Mouse (Mus musculus): ENCODE measurements at regions not wholly inside any gene's neighbourhood (a gene's known extent, or its start where the extent isn't known, plus 50 kb on each side); places are given as distances from the start of the nearest gene placed in this dataset.
A peak's percentile ranks its signal among the peaks of the same experiment; 100 is the strongest.
"Not testable (repeated sequence)": the region's sequence is repeated elsewhere in the genome, so short reads cannot be mapped to it uniquely, and the experiment has no call there.

DNA sequence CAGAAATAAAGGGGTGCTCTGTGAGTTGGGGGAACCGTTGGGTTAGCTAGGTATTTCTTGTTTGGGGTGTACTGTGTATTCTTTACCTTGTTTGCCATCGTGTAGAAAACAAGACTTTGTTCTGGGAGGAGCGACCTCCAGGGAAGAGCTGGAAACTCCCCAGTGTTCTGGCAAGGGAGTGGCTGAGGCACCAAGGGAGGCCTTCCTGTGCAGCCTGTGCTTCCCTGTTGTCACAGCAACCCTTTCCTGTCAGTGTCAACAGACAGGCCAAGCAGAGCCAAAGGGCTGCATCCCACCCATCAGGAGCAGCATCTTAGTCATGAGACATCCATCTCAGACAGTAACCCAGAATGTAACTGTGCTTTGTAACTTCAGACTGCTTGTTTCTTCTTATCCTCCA is 111.2 kb upstream of the Cnksr3 start:
- WGBS: 33% methylated on average over 3 of the region's 3 CpGs
- no peak overlapping the region for H3K4me3 ChIP-seq (ENCODE audit: low read depth, low read length)
- H3K9me3 ChIP-seq (ENCODE audit: control insufficient read depth, low read depth, low read length): no peaks in the 10 kb centered on the region
- no peak for ATAC-seq (ENCODE audit: insufficient number of reproducible peaks, insufficient read depth, low FRiP score, low read depth)
- H3K27ac ChIP-seq (ENCODE audit: low read length): no peak overlapping the region
- H3K27me3 ChIP-seq (ENCODE audit: control insufficient read depth, insufficient read depth, low read length): no peaks in the 10 kb centered on the region
- H3K36me3 ChIP-seq (ENCODE audit: control insufficient read depth, insufficient read depth, low read length): no peaks in the 10 kb centered on the region
- H3K9ac ChIP-seq (replicated peaks; ENCODE audit: low read depth, low read length): no peak overlapping the region
- H3K4me1 ChIP-seq (ENCODE audit: control insufficient read depth, insufficient read depth, low read length): no peaks in the 10 kb centered on the region
- H3K4me2 ChIP-seq (replicated peaks; ENCODE audit: low read depth, low read length): no peak overlapping the region

DNA sequence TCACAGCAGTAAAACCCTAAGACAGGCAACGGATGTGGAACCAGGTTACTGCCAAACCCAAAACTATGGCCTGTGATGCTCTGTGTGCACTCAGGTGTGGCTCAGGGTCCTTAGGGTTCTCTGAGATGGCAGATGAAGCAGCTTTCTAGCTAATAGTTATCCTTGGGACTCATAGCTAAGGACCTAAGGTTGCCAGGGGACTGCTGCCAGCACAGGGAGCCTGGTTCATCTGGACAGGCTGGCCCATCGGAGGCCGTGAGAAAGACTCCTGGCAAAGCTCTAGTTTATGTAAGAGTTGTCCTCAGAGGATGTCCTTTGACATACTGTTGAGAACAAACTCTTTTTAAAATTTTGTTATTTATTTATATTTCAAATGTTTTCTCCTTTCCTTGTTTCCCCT is 97.9 kb upstream of the Cnksr3 start:
- 96% methylated on average over 3 of the region's 3 CpGs for whole genome bisulfite sequencing
- no peaks in the 10 kb centered on the region for H3K9me3 ChIP-seq (ENCODE audit: control insufficient read depth, low read depth, low read length)

DNA sequence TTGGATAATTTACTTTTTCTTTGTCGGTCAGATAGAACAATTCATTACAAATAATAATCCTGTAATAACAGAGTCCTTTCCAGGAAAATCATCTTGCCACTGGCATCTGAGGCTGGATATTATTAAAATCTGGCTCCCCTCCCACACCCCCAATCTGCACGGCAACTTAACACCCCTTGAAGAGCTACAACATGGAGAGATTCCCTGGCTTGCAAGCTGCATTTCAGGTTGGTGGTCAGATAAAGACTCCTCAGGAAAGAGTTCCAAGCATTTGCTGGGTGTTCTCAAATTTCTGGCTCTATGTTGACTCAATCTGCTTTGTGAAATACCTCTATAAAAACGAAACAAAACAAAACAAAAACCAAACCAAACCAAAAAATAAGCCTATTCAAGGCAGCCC is 93.8 kb upstream of the Cnksr3 start:
- H3K4me1 ChIP-seq (ENCODE audit: control insufficient read depth, insufficient read depth, low read length); H3K27ac ChIP-seq (ENCODE audit: low read length); H3K4me3 ChIP-seq (ENCODE audit: low read depth, low read length); H3K36me3 ChIP-seq (ENCODE audit: control insufficient read depth, insufficient read depth, low read length); H3K4me2 ChIP-seq (replicated peaks; ENCODE audit: low read depth, low read length); ATAC-seq (ENCODE audit: insufficient number of reproducible peaks, insufficient read depth, low FRiP score, low read depth); H3K27me3 ChIP-seq (ENCODE audit: control insufficient read depth, insufficient read depth, low read length); H3K9me3 ChIP-seq (ENCODE audit: control insufficient read depth, low read depth, low read length); H3K9ac ChIP-seq (replicated peaks; ENCODE audit: low read depth, low read length): not testable (repeated sequence)
- 50% methylated on average over 3 of the region's 3 CpGs for WGBS

More for the DNA sequence above, 97.9 kb upstream of the Cnksr3 start:
- no peak overlapping the region for H3K27ac ChIP-seq (ENCODE audit: low read length)
- no peaks in the 10 kb centered on the region for H3K4me1 ChIP-seq (ENCODE audit: control insufficient read depth, insufficient read depth, low read length)
- no peak overlapping the region for H3K4me2 ChIP-seq (replicated peaks; ENCODE audit: low read depth, low read length)
- no peak overlapping the region for H3K9ac ChIP-seq (replicated peaks; ENCODE audit: low read depth, low read length)
- no peaks in the 10 kb centered on the region for H3K36me3 ChIP-seq (ENCODE audit: control insufficient read depth, insufficient read depth, low read length)
- no peaks in the 10 kb centered on the region for H3K27me3 ChIP-seq (ENCODE audit: control insufficient read depth, insufficient read depth, low read length)
- no peak for ATAC-seq (ENCODE audit: insufficient number of reproducible peaks, insufficient read depth, low FRiP score, low read depth)
- H3K4me3 ChIP-seq (ENCODE audit: low read depth, low read length): no peak overlapping the region

DNA sequence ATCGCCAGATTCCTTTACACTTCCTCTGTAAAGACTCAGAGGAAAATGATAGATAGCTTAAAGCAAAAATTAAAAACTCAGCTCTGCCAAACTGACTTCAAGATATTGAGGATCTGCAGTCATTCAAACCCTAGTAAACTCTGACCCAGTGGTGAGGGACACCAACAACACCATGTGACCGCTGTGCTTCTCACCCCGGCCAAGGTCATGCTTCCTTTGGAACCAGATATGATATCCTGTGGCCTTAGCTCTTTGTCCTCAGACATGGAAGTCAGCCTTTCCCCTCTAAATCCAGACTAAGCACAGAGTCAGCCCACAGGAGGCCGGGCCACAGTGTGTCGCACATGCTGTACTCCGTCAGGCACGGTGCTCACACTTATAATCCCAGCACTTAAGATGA is 86.3 kb upstream of the Cnksr3 start:
- H3K27ac ChIP-seq (ENCODE audit: low read length): no peak overlapping the region
- ATAC-seq (ENCODE audit: insufficient number of reproducible peaks, insufficient read depth, low FRiP score, low read depth): no peak
- no peaks in the 10 kb centered on the region for H3K36me3 ChIP-seq (ENCODE audit: control insufficient read depth, insufficient read depth, low read length)
- no peaks in the 10 kb centered on the region for H3K9me3 ChIP-seq (ENCODE audit: control insufficient read depth, low read depth, low read length)
- no peaks in the 10 kb centered on the region for H3K27me3 ChIP-seq (ENCODE audit: control insufficient read depth, insufficient read depth, low read length)
- WGBS: 91% methylated on average over 7 of the region's 7 CpGs
- no peak overlapping the region for H3K9ac ChIP-seq (replicated peaks; ENCODE audit: low read depth, low read length)
- no peak overlapping the region for H3K4me2 ChIP-seq (replicated peaks; ENCODE audit: low read depth, low read length)
- H3K4me3 ChIP-seq (ENCODE audit: low read depth, low read length): no peak overlapping the region
- no peaks in the 10 kb centered on the region for H3K4me1 ChIP-seq (ENCODE audit: control insufficient read depth, insufficient read depth, low read length)

DNA sequence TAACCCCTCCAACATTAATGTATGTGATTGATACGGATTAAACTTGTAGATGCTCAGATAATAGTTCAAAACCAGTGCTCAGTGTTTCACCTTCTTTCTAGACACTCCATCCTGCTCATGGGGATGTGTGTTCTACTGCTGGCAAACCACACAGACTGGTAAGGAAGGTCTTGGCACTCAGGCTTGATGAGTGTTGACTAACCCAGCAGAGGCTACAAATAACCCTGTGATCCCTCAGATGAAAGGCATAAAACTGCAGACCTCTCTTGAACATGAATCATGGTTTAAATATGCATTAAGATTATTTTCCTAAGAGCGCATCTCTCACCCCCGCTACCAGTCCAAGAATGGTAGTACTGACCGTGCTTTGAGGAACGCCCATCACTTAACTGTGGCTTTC is 83.9 kb upstream of the Cnksr3 start:
- 90% methylated on average over 5 of the region's 5 CpGs for WGBS
- no peak for ATAC-seq (ENCODE audit: insufficient number of reproducible peaks, insufficient read depth, low FRiP score, low read depth)

DNA sequence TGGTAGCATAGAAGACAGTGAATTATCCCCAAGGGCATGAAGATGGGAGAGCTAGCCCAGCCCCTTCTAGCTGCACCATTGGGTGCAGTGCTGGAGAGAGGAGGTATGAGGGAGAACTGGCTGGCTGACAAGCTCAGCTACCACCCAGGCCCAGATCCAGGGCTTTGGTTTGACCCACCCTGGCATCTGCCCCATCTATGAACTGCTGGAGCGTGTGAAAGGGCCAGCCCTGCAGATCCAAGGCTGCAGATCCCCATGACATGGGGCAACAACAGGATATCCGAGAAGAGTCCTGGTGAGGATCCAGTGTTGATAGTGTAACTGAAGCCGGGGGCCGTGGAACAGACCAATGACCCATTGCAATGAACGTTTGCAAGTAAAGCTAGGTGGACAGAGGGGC is 81.2 kb upstream of the Cnksr3 start:
- Histone ChIP-seq H3K9me3 (ENCODE audit: control insufficient read depth, low read depth, low read length) (no peaks in the 10 kb centered on the region), H3K4me3 (ENCODE audit: low read depth, low read length) (no peak overlapping the region), H3K9ac (replicated peaks; ENCODE audit: low read depth, low read length) (no peak overlapping the region), H3K36me3 (ENCODE audit: control insufficient read depth, insufficient read depth, low read length) (no peaks in the 10 kb centered on the region), H3K4me1 (ENCODE audit: control insufficient read depth, insufficient read depth, low read length) (no peaks in the 10 kb centered on the region), H3K27ac (ENCODE audit: low read length) (no peak overlapping the region), H3K27me3 (ENCODE audit: control insufficient read depth, insufficient read depth, low read length) (no peaks in the 10 kb centered on the region), H3K4me2 (replicated peaks; ENCODE audit: low read depth, low read length) (no peak overlapping the region)
- WGBS: 66% methylated on average over 5 of the region's 5 CpGs
- ATAC-seq (ENCODE audit: insufficient number of reproducible peaks, insufficient read depth, low FRiP score, low read depth): 0 out of 2 replicates have a peak, but pooled peaks have one; percentile 33

More for the DNA sequence above, 83.9 kb upstream of the Cnksr3 start:
- no peak overlapping the region for H3K4me3 ChIP-seq (ENCODE audit: low read depth, low read length)
- H3K27me3 ChIP-seq (ENCODE audit: control insufficient read depth, insufficient read depth, low read length): no peaks in the 10 kb centered on the region
- no peak overlapping the region for H3K4me2 ChIP-seq (replicated peaks; ENCODE audit: low read depth, low read length)
- H3K36me3 ChIP-seq (ENCODE audit: control insufficient read depth, insufficient read depth, low read length): no peaks in the 10 kb centered on the region
- H3K9ac ChIP-seq (replicated peaks; ENCODE audit: low read depth, low read length): no peak overlapping the region
- no peaks in the 10 kb centered on the region for H3K9me3 ChIP-seq (ENCODE audit: control insufficient read depth, low read depth, low read length)
- H3K4me1 ChIP-seq (ENCODE audit: control insufficient read depth, insufficient read depth, low read length): no peaks in the 10 kb centered on the region
- no peak overlapping the region for H3K27ac ChIP-seq (ENCODE audit: low read length)

DNA sequence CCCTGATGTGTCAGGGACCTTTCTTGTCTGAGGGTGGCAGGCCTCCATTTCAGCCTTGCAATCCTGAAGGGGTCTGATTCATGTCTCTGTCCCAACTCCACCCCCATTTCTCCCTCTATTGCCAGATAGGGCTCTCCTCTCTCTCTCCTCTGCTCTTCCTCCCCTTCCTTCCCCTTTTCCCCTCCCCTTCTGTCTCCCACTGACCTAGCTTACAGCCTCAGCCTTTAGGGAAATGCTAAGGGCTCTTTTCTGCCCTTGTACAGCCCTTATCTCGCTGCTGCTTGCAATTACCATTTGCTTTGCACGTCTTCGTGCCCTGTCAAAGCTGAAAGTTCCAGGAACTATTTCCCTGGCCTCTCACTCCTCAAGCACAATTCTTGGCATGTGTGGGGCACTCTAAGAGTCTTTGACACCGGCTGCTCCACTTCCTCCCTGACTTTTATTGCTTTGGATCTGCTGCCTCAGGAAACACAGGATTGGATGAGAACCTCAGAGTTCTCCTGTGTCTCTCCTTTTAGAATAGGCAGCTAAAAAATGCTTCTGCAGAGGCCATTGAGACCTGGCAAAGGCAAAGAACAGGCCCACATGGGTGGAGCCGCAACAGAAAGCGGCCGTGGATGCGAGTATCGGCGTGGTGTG is 77.9 kb upstream of the Cnksr3 start:
- H3K4me3 ChIP-seq (ENCODE audit: low read depth, low read length): no peak overlapping the region
- no peaks in the 10 kb centered on the region for H3K4me1 ChIP-seq (ENCODE audit: control insufficient read depth, insufficient read depth, low read length)
- ATAC-seq (ENCODE audit: insufficient number of reproducible peaks, insufficient read depth, low FRiP score, low read depth): no peak; the same call in 1 of the 2 replicates
- H3K9ac ChIP-seq (replicated peaks; ENCODE audit: low read depth, low read length): no peak overlapping the region
- WGBS: 58% methylated on average over 10 of the region's 10 CpGs
- H3K27me3 ChIP-seq (ENCODE audit: control insufficient read depth, insufficient read depth, low read length): no peaks in the 10 kb centered on the region
- H3K27ac ChIP-seq (ENCODE audit: low read length): peak overlapping the region; percentile 11; the same call in 1 of the 2 replicates
- H3K9me3 ChIP-seq (ENCODE audit: control insufficient read depth, low read depth, low read length): no peaks in the 10 kb centered on the region
- H3K36me3 ChIP-seq (ENCODE audit: control insufficient read depth, insufficient read depth, low read length): no peaks in the 10 kb centered on the region
- H3K4me2 ChIP-seq (replicated peaks; ENCODE audit: low read depth, low read length): no peak overlapping the region

DNA sequence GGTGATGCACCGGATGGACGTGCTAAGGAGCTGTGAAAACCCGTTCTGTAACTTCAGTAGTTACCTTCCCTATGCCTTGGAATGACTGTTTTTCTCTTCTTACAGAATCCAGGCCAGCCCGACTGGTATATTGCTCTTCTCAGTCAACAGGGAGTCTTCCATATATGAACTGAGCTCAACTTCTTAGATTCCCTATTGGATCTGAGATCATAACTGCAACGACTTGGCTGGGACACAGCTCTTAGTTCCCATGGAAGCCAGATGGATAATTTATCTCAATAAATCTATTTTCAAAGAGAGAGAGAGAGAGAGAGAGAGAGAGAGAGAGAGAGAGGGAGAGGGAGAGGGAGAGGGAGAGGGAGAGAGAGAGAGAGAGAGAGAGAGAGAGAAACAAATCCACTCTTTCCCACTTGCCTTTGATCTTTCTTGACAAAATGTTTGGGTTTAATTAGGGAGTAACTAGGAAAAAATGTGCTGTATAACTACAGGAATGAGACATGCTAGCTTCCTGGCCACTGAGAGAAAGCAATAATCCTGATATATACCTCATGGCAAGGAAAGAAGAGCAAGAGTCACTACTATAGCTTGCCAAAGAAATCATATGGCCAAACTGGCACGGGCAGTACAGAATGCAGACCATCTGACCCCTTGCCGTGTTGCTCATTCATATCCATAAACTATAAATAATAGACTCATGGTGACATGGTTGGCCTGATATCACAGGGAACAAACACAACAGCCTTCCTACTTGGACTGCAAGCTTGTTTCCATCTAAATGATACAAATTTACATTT is 73.3 kb upstream of the Cnksr3 start:
- 73% methylated on average over 7 of the region's 7 CpGs for WGBS
- no peaks in the 10 kb centered on the region for H3K9me3 ChIP-seq (ENCODE audit: control insufficient read depth, low read depth, low read length)
- H3K4me3 ChIP-seq (ENCODE audit: low read depth, low read length): no peak overlapping the region
- peak; percentile 46; the same call in 1 of the 2 replicates for ATAC-seq (ENCODE audit: insufficient number of reproducible peaks, insufficient read depth, low FRiP score, low read depth)
- no peak overlapping the region for H3K9ac ChIP-seq (replicated peaks; ENCODE audit: low read depth, low read length)
- no peaks in the 10 kb centered on the region for H3K4me1 ChIP-seq (ENCODE audit: control insufficient read depth, insufficient read depth, low read length)
- no peaks in the 10 kb centered on the region for H3K36me3 ChIP-seq (ENCODE audit: control insufficient read depth, insufficient read depth, low read length)
- H3K27ac ChIP-seq (ENCODE audit: low read length): no peak overlapping the region
- H3K4me2 ChIP-seq (replicated peaks; ENCODE audit: low read depth, low read length): no peak overlapping the region
- H3K27me3 ChIP-seq (ENCODE audit: control insufficient read depth, insufficient read depth, low read length): no peaks in the 10 kb centered on the region
